Mouse (Mus musculus) thymus, postnatal 0 days (tissue): ENCODE measurements around the gene Rhbdd3. TPM values are rescaled to one million over a fixed set of nuclear protein-coding genes. Genes with fewer than 3 reads are reported as not detected.

Experiments used
- DNase-seq: peaks from one replicate; pipeline ENCODE4 v3.0.0-alpha.2; 2015; ENCODE audit warnings: low spot score
- polyA plus RNA-seq: library from polyadenylated mRNA; unstranded; fragments of >200 nt; fragmentation: Nextera tagmentation; extraction: Ambion mirVana; gene quantifications from 2 replicates; pipeline ENCODE4 v1.2.1, GENCODE M21; 2015

Rhbdd3 gene
- polyA plus RNA-seq, 1 experiment from 2014 or later: 19.8 TPM

DNA sequence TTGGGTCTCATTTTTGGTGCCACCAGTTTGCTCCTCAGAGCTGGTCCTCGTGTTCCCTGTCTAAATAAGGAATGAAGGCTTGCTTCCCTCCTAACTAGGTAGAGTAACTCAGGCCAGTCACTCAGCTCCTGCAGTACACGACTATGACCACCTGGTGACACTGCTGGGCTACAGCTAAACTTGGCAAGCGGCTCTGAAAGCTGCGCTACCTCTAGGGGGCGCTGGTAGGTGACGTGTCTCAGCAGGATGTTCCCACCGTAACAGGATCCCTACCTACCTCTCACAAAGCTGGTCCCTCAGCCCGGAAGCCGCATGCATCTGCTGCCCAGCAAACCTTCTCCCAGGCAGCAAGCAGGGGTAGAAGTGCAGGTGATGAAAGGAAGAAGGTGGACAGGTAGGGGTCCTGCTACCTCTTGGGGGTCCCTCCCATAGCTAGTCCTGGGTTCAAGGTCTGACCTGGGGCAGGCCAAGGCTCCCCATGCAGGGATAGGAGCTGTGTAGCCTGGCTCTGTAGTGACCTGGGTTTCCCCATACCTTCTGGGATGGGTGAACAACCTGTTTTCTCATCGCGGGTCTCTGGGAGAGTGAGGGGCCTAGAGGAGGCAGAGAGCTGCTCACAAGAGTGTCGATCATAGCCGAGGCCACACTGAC lies 16.3 kb downstream of the Rhbdd3 start:
- DNase-seq: peak; percentile 94

DNA sequence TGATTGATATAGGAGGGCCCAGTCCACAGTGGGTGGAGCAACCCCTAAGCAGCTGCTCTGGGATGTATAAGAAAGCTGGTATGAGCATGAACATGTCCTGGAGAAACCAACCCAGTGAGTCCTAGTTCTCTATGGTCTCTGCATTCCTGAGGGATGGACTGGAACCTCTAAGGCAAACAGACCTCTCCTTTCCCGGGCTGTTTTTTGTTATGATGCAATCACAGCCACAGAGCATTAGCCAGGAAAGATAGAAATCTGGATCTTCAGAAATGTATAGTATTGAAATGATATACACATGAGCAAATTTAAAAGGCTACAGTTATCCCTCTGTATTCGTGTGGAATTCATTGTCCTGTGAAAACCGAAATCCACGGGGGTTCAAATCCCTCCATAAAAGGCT lies 27.0 kb downstream of the Rhbdd3 start:
- DNase-seq: no peak

DNA sequence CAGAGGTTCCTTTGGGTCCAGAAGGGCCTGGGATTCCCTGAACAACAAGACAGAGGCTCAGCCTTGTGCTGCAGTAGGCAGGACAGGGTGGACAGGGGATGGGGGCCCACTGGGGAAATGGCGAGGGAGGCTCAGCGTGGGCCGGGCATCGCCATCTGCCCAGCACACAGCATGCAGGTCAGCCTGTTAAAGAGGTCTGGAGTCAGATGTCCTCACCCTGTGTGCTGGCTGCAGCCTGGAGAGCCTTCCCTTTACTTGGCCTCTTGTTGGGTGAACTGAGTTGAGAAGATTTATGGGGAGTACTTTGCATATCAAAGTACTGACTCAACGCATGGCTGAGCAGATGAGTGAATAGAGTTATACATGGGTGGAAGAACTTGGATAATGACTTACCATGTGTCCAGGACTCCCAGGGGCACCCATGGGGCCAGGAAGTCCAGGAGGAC lies 30.3 kb downstream of the Rhbdd3 start:
- no peak for DNase-seq

DNA sequence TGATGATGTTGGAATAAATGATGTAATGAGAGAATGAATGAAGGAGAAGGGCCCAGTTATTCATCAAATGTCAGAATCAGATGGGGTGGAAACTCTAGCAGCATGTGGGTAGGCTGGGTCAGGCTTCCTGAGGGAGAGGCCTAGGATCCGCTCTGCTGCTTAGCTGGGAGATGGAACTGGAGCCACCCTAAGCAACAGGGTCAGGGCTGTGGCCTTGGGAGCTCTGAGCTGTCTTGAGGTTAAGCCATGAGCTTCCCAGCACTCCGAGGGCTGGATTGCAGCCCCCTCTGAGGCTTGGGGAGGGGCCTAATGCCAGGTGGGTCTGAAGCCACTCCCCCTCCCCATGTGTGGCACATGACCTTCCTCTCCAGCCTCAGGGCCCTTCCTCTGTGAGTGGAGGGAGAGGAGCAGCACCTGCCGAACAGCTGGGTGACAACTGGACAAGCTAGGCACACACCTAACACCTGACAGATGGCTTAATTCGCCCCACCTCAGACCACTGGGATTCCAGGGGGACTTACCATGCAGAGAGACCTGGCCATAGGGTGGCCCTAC lies 31.5 kb downstream of the Rhbdd3 start:
- no peak for DNase-seq

DNA sequence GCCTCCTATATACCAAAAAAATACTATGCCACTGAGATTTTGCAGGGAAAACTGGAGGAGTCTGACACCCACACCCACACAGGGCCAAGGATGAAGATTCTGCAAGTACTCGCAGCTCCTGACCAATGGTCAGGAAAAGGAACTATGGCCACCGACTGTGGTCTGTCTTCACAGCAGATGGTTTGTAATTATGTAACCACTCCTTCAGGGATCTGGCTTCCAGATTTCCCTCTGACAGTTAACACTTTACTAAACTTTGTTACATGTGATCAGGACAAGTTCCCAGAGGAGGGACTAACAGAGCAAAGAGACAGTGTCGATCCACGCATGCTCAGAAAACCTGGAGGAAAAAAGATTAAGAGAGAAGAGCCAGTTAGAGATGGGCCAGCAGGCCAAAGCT lies 34.0 kb downstream of the Rhbdd3 start:
- DNase-seq: no peak

DNA sequence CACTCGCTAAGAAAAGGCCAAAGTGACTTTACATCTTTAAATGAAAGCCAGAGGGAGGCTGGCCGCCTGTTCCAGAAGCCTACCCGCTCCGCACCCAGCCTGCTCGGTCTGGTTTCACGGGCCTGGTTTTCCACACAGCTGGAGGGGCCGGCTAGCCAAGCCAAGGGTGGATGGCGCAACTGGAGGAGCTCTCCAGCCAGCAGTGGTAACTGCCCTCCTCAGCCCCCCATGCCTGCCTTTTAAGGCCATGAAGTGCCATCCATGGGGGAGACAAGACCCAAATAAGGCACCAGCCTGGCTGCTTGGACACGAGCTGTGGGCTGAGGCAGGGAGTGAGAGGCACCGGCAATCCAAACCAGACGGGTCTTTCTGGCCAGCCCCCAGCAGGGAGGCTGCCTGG lies 37.2 kb downstream of the Rhbdd3 start:
- no peak for DNase-seq

DNA sequence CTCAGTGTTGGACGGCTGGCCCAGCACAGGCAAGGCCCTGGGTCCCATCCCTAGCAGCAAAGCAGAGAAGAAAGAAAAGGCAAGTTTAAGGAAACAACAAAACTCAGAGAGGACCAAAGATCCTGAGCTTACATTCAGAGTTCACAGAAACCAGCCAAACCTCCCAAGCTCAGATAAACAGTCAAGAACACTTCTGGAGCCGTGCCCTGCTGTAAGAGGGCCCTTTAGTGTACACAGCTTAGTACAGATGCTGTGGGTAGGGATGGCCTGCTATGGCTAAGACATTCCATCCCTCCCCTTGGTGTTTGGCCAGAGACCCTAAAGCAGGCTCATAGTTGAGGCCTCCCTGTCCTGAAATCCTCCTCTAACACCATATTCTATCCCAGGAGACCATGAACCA lies 39.9 kb downstream of the Rhbdd3 start:
- no peak for DNase-seq

DNA sequence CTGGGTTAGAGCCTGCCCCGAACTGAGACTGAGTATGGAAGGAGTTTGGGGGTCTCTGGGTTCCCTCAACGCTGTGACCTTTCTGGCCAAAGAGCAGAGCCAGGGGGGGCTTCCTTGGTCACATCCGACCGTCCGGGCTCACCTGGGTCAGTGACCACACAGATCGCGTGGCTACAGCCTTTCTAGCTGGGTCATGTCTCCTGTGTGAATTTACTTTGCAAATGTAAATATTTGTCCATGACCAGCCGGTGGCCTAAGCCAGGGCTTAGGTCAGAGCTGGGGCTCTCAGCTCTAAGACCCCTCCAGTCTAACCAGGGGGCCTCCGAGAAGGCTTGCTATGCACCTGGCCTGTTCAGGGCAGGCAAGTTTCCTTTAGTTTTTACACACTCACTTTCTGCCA lies 40.6 kb downstream of the Rhbdd3 start:
- DNase-seq: no peak

DNA sequence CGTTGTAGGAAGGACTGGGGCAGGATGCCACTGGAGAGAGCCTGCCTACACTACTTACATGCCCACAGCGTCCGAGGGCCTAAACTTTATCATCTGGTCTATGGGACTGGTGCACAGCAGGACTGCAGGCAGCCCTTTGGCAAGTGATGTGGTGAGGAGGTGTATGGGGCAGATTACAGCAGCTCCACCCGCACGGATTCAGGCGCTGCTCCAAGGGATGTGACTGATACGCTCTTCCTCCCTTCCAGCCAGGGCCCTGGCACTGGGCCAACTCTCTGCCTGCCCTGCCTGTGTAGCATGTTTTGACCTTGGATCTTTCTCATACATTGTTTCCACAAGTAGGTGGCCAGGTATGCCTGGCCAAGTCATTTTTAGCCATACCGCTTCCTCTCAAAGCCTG lies 41.9 kb downstream of the Rhbdd3 start:
- DNase-seq: no peak

DNA sequence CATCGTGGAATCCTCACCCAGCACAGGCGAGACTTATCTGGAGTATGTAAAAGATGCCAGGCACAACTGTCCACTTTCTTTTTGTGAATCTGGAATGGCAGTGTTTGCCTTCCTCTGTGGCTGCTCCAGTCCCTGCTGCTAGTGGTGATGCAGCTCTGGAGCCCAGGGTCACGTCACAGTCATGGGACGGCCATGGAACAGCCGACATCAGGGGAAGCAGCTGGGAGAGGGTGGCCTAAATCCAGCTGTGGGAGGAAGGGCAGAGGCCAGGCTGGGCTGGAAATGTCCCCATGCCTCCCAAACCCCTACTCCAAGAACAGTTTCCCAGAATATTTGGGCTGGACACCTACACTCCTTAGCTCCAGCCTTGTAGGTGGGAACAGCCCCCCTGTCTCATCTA lies 42.5 kb downstream of the Rhbdd3 start:
- no peak for DNase-seq

DNA sequence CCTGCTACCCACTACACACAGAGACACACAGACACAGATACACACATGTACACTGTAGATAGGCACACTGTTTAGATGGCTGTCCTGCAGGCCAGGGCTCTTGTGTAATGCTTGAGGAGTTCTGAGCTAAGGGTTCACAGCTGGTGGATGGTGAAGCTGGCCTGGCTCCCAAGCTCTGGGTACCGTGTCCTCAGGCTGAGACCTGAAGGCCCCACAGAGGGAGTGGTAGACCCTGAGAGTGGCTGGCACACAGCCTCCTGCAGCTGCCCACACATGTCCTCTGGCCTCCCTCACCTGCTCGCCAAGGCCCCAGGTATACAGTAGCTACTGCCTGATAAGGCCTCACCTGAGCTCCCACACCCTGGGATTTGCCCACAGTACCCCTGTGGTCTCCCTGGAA lies 43.2 kb downstream of the Rhbdd3 start:
- DNase-seq: no peak

DNA sequence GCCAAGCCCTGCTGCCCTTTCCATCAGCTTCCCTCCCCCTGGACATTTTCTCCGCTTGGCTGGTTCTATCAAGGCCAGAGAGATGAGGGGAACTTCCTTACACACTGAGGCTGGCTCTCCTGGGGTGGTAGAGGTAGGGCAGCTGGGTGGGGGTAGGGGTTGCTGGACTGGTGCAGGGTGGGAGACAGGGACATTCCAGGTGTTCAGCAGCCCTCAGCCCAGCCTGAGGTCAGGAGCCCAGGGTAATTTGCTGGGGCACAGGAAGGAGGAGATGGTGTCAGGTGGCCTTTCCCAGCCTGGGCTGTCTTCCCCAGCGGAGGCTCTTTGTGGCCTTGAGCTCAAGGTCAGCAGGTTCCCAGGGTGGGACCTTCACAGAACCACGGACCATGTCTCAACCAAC lies 46.9 kb downstream of the Rhbdd3 start:
- no peak for DNase-seq

DNA sequence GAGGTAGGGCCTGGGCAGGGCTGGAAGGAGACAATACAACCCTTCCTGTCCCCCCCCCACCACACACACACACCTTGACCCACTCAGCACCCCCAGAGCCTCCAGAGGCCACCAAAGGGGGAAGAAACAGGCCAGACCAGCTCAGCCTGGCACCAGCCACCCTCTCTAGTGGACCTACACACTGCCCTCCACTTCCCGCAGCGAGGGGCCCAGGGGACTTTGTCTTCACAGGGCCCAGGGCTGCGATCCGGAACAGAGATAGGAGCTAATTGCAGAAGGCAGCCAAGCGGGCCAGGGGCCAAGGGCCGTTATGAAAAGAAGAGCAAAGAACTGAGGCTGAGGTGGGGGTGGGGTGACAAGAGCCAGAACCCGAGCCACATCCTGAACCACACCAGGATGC lies 50.5 kb downstream of the Rhbdd3 start:
- no peak for DNase-seq

DNA sequence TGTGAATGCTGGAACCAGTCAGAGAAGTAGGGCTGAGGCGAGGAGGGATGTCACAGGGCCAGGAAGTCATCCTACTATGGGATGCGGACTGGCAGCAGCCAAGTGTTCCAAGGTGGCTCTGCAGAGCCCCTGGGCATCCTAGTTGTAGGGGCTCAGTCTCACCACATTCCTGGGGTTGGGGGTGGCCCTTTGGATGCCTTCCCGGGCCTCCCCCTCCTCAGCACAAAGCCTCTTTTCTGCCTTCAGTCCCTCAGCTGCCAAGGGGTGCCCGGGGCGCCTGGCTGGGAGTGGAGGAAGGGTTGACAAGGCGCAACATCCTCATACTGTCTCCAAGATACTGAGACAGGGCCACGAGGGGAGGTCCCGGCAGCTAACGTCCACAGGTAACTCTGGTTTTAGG lies 51.2 kb downstream of the Rhbdd3 start:
- no peak for DNase-seq

DNA sequence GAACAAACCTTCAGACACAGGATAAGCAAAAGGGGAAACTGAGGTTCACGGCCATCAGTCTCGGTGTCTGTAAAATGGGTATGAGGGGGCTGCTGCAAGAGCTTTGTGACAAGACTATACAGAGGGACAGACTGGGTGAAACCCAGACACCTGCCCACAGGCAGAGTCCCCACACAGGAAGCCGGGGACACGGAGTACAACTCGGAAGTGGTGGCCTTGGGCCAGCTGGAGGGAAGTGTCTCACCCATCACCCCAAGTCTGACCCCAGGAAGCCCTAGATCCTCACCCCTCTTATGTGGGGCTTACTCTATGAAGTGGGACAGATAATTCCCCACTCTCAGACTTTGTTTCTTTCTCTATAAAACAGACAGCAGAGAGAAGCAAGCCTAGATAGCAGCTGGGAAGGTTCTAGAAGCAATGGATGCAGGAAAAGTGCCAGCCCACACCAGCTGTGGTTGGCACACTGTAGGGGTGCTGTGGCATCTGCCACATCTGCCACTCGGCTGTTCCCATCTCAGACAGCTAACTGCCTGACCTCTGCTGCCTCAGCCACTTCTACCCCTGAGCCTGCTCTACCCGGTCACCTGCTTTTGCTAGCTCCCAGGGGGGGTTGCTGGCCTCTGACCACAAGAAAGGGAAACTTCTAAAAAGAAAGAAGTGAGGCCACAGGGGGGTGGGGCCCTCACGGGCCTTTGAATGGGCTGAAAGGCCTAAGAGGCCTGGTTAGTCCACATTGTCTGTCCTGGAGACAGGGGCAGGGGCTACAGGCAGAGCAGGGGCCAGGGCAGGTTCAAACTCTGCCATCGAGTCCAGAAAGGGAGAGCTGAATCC lies 51.9 kb downstream of the Rhbdd3 start:
- DNase-seq: peak; percentile 59

DNA sequence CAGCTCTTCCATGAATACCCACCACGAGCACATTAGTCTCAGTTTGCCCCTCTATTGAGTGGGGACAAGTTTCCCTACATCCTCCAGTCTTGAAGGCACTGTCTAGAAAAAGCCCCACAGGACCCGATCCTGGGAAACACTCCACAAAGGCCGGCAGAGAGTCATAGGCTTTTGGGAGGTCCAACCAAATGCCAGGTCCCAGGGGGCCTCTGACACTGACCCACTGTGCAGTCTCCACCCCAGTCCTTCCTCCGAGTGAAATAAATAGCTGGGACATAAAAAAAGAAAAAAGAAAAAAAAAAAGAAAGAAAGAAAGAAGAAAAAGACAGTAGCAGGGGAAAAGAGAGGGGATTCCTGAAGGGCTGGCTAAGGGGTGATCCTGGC lies 52.5 kb downstream of the Rhbdd3 start:
- DNase-seq: no peak

DNA sequence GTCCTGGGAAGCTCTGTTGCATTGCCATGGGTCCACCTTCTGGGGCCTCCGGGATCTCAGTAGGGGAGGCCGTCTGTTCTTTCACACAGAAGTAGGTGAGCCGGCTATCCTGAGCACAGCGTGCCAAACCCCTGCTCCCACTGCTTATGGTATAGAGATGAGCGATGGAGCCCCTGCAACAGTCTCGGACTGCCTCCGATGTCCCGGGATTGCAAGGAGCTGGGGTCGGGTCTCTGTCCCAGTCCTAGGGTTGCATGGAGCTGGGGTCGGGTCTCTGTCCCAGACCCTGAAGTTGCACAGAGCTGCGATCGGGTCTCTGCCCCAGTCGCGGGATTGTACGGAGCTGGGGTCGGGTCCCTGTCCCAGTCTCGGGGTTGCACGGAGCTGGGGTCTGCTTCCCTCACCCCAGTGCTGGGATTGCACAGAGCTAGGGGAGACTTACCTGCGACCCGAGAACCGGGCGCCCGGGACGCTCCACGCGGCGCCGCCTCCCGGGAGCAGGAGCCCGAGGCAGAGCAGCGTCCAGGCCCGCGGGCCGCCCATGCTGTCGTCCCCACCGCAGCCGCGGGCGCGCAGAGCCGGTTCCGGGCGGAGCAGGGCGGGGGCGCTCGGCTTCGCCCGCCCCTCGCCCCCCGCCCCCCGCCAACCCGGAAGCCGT lies 53.1 kb downstream of the Rhbdd3 start, which contains the start of gene Emid1:
TSS of gene Emid1 (minus strand) at position 578 of the 658 bp plus-strand sequence.
- DNase-seq: peak; percentile 75

DNA sequence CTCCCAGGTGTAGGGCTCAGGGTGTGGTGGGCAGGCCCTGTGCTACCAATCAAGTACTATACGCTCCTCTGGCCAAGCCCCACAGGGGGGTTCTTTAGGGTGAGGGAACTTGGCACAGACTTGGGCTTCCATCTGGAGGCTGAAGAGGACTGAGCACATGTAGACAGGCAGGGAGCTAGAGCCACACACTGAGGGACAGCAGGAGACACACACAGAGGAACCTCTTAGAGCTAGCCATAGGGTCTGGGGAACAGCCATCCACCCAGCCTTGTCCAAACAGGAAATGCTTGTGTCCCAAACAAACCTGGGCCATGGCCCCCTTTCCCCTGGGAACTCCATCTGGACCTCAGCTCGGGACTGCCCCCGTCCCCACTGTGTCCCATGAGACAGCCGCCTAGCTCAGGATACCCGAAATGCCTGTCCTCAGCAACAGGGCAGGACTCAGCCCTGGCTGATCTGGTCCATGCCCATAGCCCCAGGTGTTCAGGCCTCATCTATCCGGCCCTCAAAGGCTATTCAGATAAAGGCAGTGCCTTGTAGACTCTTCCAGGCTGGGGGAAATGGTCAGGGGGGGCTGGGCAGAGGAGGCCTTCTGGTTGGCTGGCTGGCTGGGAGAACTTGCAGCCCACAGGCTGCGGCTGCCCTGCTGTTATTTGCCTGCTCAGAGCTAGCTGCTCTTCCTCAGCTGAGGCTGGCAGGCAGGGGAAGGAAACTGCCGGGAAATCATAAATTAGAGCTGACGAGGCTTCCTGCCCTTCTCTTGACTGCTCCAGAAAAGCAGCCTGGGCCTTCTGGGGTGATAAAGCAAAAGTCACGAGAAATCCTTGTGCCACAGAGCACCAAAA lies 56.5 kb downstream of the Rhbdd3 start:
- no peak for DNase-seq
